Mouse (Mus musculus) limb, embryonic 15.5 days (tissue): ENCODE data around the gene Akap3. TPM values are rescaled to one million over a fixed set of nuclear protein-coding genes. Genes with fewer than 3 reads are reported as not detected.
A peak's percentile ranks its signal among the peaks of the same experiment; 100 is the strongest.

Source experiments
- ATAC-seq: fragments of 200-750 bp; cut with Nextera tagmentation; 2 replicates; pipeline ENCODE4 v1.8.0; 2017; ENCODE audit warnings: low read depth, moderate TSS enrichment; ENCODE audit not compliant: insufficient number of reproducible peaks, low FRiP score, low TSS enrichment
- H3K27ac ChIP-seq: fragments of 300-500 bp; sonication (generic); 2 replicates; pipeline ENCODE4 v1.5.1; 2015; ENCODE audit warnings: moderate library complexity, mild to moderate bottlenecking, inconsistent platforms
- H3K27me3 ChIP-seq: fragments of 300-500 bp; sonication (generic); 2 replicates; pipeline ENCODE4 v1.6.1; 2015; ENCODE audit warnings: inconsistent platforms
- H3K36me3 ChIP-seq: fragments of 300-500 bp; sonication (generic); 2 replicates; pipeline ENCODE4 v1.6.1; 2015; ENCODE audit warnings: inconsistent platforms
- H3K4me1 ChIP-seq: fragments of 300-500 bp; sonication (generic); 2 replicates; pipeline ENCODE4 v1.6.1; 2015; ENCODE audit warnings: inconsistent platforms
- H3K4me2 ChIP-seq: fragments of 300-500 bp; sonication (generic); 2 replicates; pipeline ENCODE4 v1.6.1; 2015; ENCODE audit warnings: mild to moderate bottlenecking, inconsistent platforms
- H3K4me3 ChIP-seq: fragments of 300-500 bp; sonication (generic); 2 replicates; pipeline ENCODE4 v1.5.1; 2015; ENCODE audit warnings: mild to moderate bottlenecking, inconsistent platforms
- H3K9ac ChIP-seq: fragments of 300-500 bp; sonication (generic); 2 replicates; pipeline ENCODE4 v1.6.1; 2015; ENCODE audit warnings: inconsistent platforms
- H3K9me3 ChIP-seq: fragments of 300-500 bp; sonication (generic); 2 replicates; pipeline ENCODE4 v1.6.1; 2016; ENCODE audit warnings: inconsistent platforms
- WGBS: fragments of 180-500 bp; shearing (Covaris S2); methylation state at CpG from one replicate; pipeline ENCODE4 v1.1.7; 2015; 5-methylcytosine and 5-hydroxymethylcytosine counted together
- polyA plus RNA-seq: library from polyadenylated mRNA; unstranded; fragments of >200 nt; fragmentation: Nextera tagmentation; extraction: Ambion mirVana; gene quantifications from 2 replicates; pipeline ENCODE4 v1.2.1, GENCODE M21; 2015

Gene Akap3
- not detected in 2 replicates for polyA plus RNA-seq

GRCm38 (mm10) chr6:126852881-126853280 lies at the start of gene Akap3:
Akap3 (plus strand) TSS chr6:126853098.
- H3K27me3 ChIP-seq: no peaks in the 10 kb centered on the region; the same call in 1 of the 2 replicates
- no peak within 1 kb of the TSS for H3K4me3 ChIP-seq
- no peak within 1 kb of the TSS for H3K9ac ChIP-seq
- no peak within 1 kb of the TSS for H3K4me2 ChIP-seq
- ATAC-seq: no peak
- H3K27ac ChIP-seq: no peak within 1 kb of the TSS
- no peaks in the 10 kb centered on the region for H3K9me3 ChIP-seq
- H3K4me1 ChIP-seq: peaks cover 7% of the 10 kb centered on the region
- no peaks in the 10 kb centered on the region for H3K36me3 ChIP-seq

- Histone ChIP-seq H3K36me3 (no peaks in the 10 kb centered on the region), H3K27ac (no peak overlapping the region), H3K4me3 (no peak overlapping the region), H3K27me3 (no peaks in the 10 kb centered on the region), H3K4me2 (no peak overlapping the region), H3K9me3 (no peaks in the 10 kb centered on the region), H3K9ac (no peak overlapping the region), H3K4me1 (no peaks in the 10 kb centered on the region)
- WGBS: 85% methylated on average over 3 of the region's 3 CpGs
- ATAC-seq: no peak
These were observed 46.1 kb upstream of the Akap3 start for GRCm38 (mm10) chr6:126806783-126807182.

GRCm38 (mm10) chr6:126808134-126808533 lies 44.8 kb upstream of the Akap3 start:
- ATAC-seq: no peak
- H3K4me1 ChIP-seq: no peaks in the 10 kb centered on the region
- H3K4me3 ChIP-seq: no peak overlapping the region
- no peak overlapping the region for H3K4me2 ChIP-seq
- 64% methylated on average over 4 of the region's 4 CpGs for WGBS
- no peaks in the 10 kb centered on the region for H3K27me3 ChIP-seq
- no peaks in the 10 kb centered on the region for H3K36me3 ChIP-seq
- H3K9me3 ChIP-seq: no peaks in the 10 kb centered on the region
- H3K9ac ChIP-seq: no peak overlapping the region
- no peak overlapping the region for H3K27ac ChIP-seq

GRCm38 (mm10) chr6:126808561-126808960 lies 44.3 kb upstream of the Akap3 start:
- no peak overlapping the region for H3K4me2 ChIP-seq
- H3K27ac ChIP-seq: no peak overlapping the region
- 86% methylated on average over 8 of the region's 8 CpGs for WGBS

GRCm38 (mm10) chr6:126811481-126811880 lies 41.4 kb upstream of the Akap3 start:
- Histone ChIP-seq H3K27me3 (no peaks in the 10 kb centered on the region), H3K4me2 (no peak overlapping the region), H3K4me3 (no peak overlapping the region), H3K9me3 (no peaks in the 10 kb centered on the region), H3K27ac (no peak overlapping the region), H3K36me3 (no peaks in the 10 kb centered on the region), H3K9ac (no peak overlapping the region), H3K4me1 (no peaks in the 10 kb centered on the region)
- WGBS: 75% methylated on average over 4 of the region's 4 CpGs
- no peak for ATAC-seq

More at GRCm38 (mm10) chr6:126808561-126808960, 44.3 kb upstream of the Akap3 start:
- no peaks in the 10 kb centered on the region for H3K4me1 ChIP-seq
- no peaks in the 10 kb centered on the region for H3K27me3 ChIP-seq
- H3K4me3 ChIP-seq: no peak overlapping the region
- H3K9me3 ChIP-seq: no peaks in the 10 kb centered on the region
- H3K36me3 ChIP-seq: no peaks in the 10 kb centered on the region
- ATAC-seq: no peak
- no peak overlapping the region for H3K9ac ChIP-seq

GRCm38 (mm10) chr6:126815206-126815750 lies 37.6 kb upstream of the Akap3 start:
- no peak overlapping the region for H3K4me3 ChIP-seq
- H3K27me3 ChIP-seq: no peaks in the 10 kb centered on the region
- H3K27ac ChIP-seq: no peak overlapping the region
- H3K4me2 ChIP-seq: no peak overlapping the region
- no peaks in the 10 kb centered on the region for H3K9me3 ChIP-seq
- no peak overlapping the region for H3K9ac ChIP-seq
- 70% methylated on average over 6 of the region's 6 CpGs for WGBS
- ATAC-seq: no peak
- peaks cover 6% of the 10 kb centered on the region for H3K36me3 ChIP-seq
- H3K4me1 ChIP-seq: no peaks in the 10 kb centered on the region

- no peak overlapping the region for H3K4me3 ChIP-seq
- no peaks in the 10 kb centered on the region for H3K4me1 ChIP-seq
- 84% methylated on average over 8 of the region's 8 CpGs for whole genome bisulfite sequencing
- H3K27ac ChIP-seq: no peak overlapping the region
- no peak overlapping the region for H3K9ac ChIP-seq
- H3K4me2 ChIP-seq: no peak overlapping the region
- H3K36me3 ChIP-seq: peaks cover 16% of the 10 kb centered on the region
- no peaks in the 10 kb centered on the region for H3K27me3 ChIP-seq
- H3K9me3 ChIP-seq: no peaks in the 10 kb centered on the region
- no peak for ATAC-seq
These were observed 36.6 kb upstream of the Akap3 start for GRCm38 (mm10) chr6:126816338-126816737.

GRCm38 (mm10) chr6:126823087-126823486 lies 29.8 kb upstream of the Akap3 start:
- no peaks in the 10 kb centered on the region for H3K27me3 ChIP-seq
- 89% methylated on average over 3 of the region's 3 CpGs for WGBS
- H3K9me3 ChIP-seq: no peaks in the 10 kb centered on the region
- no peak overlapping the region for H3K4me2 ChIP-seq
- H3K36me3 ChIP-seq: peaks cover 82% of the 10 kb centered on the region
- H3K27ac ChIP-seq: no peak overlapping the region
- no peak for ATAC-seq
- H3K4me1 ChIP-seq: no peaks in the 10 kb centered on the region
- no peak overlapping the region for H3K9ac ChIP-seq
- H3K4me3 ChIP-seq: no peak overlapping the region

- no peak overlapping the region for H3K4me2 ChIP-seq
- no peaks in the 10 kb centered on the region for H3K27me3 ChIP-seq
- H3K4me1 ChIP-seq: no peaks in the 10 kb centered on the region
- no peak overlapping the region for H3K9ac ChIP-seq
- peaks cover 95% of the 10 kb centered on the region for H3K36me3 ChIP-seq
- ATAC-seq: no peak
- H3K9me3 ChIP-seq: no peaks in the 10 kb centered on the region
- WGBS: 83% methylated on average over 8 of the region's 8 CpGs
- H3K27ac ChIP-seq: no peak overlapping the region
- H3K4me3 ChIP-seq: no peak overlapping the region
These were observed 16.3 kb upstream of the Akap3 start for GRCm38 (mm10) chr6:126836628-126837027.

GRCm38 (mm10) chr6:126848712-126849704 lies 3.9 kb upstream of the Akap3 start, which contains the start of gene Ndufa9:
Ndufa9 (minus strand) TSS chr6:126849136.
- ATAC-seq: peak; percentile 55; the same call in 1 of the 2 replicates
- Histone ChIP-seq H3K36me3 (peaks cover 6% of the 10 kb centered on the region), H3K9me3 (no peaks in the 10 kb centered on the region), H3K27ac (no peak within 1 kb of the TSS), H3K4me1 (peaks cover 12% of the 10 kb centered on the region), H3K4me2 (peak within 1 kb of the TSS; percentile 83), H3K27me3 (no peaks in the 10 kb centered on the region; the same call in 1 of the 2 replicates), H3K9ac (peak within 1 kb of the TSS; percentile 76), H3K4me3 (peak within 1 kb of the TSS; percentile 78)
- 7% methylated on average over 46 of the region's 46 CpGs for WGBS

- no peaks in the 10 kb centered on the region for H3K9me3 ChIP-seq
- 86% methylated on average over 8 of the region's 8 CpGs for WGBS
- ATAC-seq: no peak
These were observed 24.2 kb downstream of the Akap3 start for GRCm38 (mm10) chr6:126877118-126877517.

GRCm38 (mm10) chr6:126907378-126907777 lies 54.5 kb downstream of the Akap3 start:
- Histone ChIP-seq H3K36me3 (no peaks in the 10 kb centered on the region), H3K27me3 (no peaks in the 10 kb centered on the region), H3K9ac (no peak overlapping the region), H3K4me3 (no peak overlapping the region), H3K4me2 (no peak overlapping the region), H3K27ac (no peak overlapping the region), H3K4me1 (no peaks in the 10 kb centered on the region), H3K9me3 (no peaks in the 10 kb centered on the region)
- no peak for ATAC-seq
- 74% methylated on average over 4 of the region's 5 CpGs for WGBS

More at GRCm38 (mm10) chr6:126877118-126877517, 24.2 kb downstream of the Akap3 start:
- Histone ChIP-seq H3K4me3 (no peak overlapping the region), H3K27ac (no peak overlapping the region), H3K36me3 (no peaks in the 10 kb centered on the region), H3K4me2 (no peak overlapping the region), H3K9ac (no peak overlapping the region), H3K27me3 (no peaks in the 10 kb centered on the region), H3K4me1 (no peaks in the 10 kb centered on the region)
